Mouse (Mus musculus) neural tube, embryonic 14.5 days (tissue): ENCODE measurements around the gene Ank2. TPM values are rescaled to one million over a fixed set of nuclear protein-coding genes. Genes with fewer than 3 reads are reported as not detected.
"Not testable (repeated sequence)": the region's sequence is repeated elsewhere in the genome, so short reads cannot be mapped to it uniquely, and the experiment has no call there.

Source experiments
- ATAC-seq: fragments of 200-750 bp; cut with Nextera tagmentation; 2 replicates; pipeline ENCODE4 v1.8.0; 2017; ENCODE audit warnings: low read depth, mild to moderate bottlenecking, moderate TSS enrichment, moderate library complexity
- H3K27ac ChIP-seq: fragments of 300-500 bp; sonication (generic); 2 replicates; pipeline ENCODE4 v1.5.1; 2014; ENCODE audit warnings: low read depth, mild to moderate bottlenecking, control low read depth, low read length, moderate library complexity, mixed read lengths
- H3K27me3 ChIP-seq: fragments of 300-500 bp; sonication (generic); 2 replicates; pipeline ENCODE4 v1.6.1; 2014; ENCODE audit warnings: low read length; ENCODE audit not compliant: control insufficient read depth, insufficient read depth
- H3K36me3 ChIP-seq: fragments of 300-500 bp; sonication (generic); 2 replicates; pipeline ENCODE4 v1.6.1; 2014; ENCODE audit warnings: low read length, mixed read lengths; ENCODE audit not compliant: control insufficient read depth, insufficient read depth
- H3K4me1 ChIP-seq: fragments of 300-500 bp; sonication (generic); 2 replicates; pipeline ENCODE4 v1.6.1; 2014; ENCODE audit warnings: low read length; ENCODE audit not compliant: control insufficient read depth, insufficient read depth
- H3K4me2 ChIP-seq: fragments of 300-500 bp; sonication (generic); 2 replicates; pipeline ENCODE4 v1.6.1; 2014; ENCODE audit warnings: mild to moderate bottlenecking, low read depth, low read length, control low read depth
- H3K4me3 ChIP-seq: fragments of 300-500 bp; sonication (generic); 2 replicates; pipeline ENCODE4 v1.5.1; 2014; ENCODE audit warnings: low read depth, low read length, control low read depth, mixed read lengths
- H3K9ac ChIP-seq: fragments of 300-500 bp; sonication (generic); replicated peaks from 2 replicates; pipeline ENCODE4 v1.6.1; 2014; ENCODE audit warnings: low read depth, mild to moderate bottlenecking, control low read depth, low read length, mixed read lengths
- H3K9me3 ChIP-seq: fragments of 300-500 bp; sonication (generic); 2 replicates; pipeline ENCODE4 v1.6.1; 2016; ENCODE audit warnings: low read length; ENCODE audit not compliant: control insufficient read depth
- WGBS: fragments of 180-500 bp; shearing (Covaris S2); extraction: QIAGEN DNeasy Blood & Tissue Kit; methylation state at CpG from one replicate; pipeline ENCODE4 v1.1.7; 2014; 5-methylcytosine and 5-hydroxymethylcytosine counted together
- polyA plus RNA-seq: library from polyadenylated mRNA; unstranded; fragments of >200 nt; fragmentation: Nextera tagmentation; extraction: Ambion mirVana; gene quantifications from 2 replicates; pipeline ENCODE4 v1.2.1, GENCODE M21; 2014

The Ank2 gene
- polyA plus RNA-seq, 1 experiment from 2014 or later, result 231 TPM

GRCm38 (mm10) chr3:127408684-127409550, 90.2 kb downstream of the Ank2 start:
- whole genome bisulfite sequencing, result 14% methylated on average over 23 of the region's 23 CpGs
- Histone ChIP-seq H3K27ac (peak overlapping the region; percentile 94), H3K4me2 (peak overlapping the region; percentile 68)

GRCm38 (mm10) chr3:127407868-127408574, 91.1 kb downstream of the Ank2 start:
- Histone ChIP-seq H3K4me3 (peak overlapping the region; percentile 50), H3K36me3 (no peaks in the 10 kb centered on the region), H3K27ac (peak overlapping the region; percentile 94), H3K4me2 (peak overlapping the region; percentile 68), H3K27me3 (no peaks in the 10 kb centered on the region), H3K9me3 (no peaks in the 10 kb centered on the region), H3K9ac (peak overlapping the region; percentile 74), H3K4me1 (peaks cover 22% of the 10 kb centered on the region)
- ATAC-seq, result peak; percentile 54
- WGBS, result 5% methylated on average over 9 of the region's 9 CpGs

More at GRCm38 (mm10) chr3:127408684-127409550, 90.2 kb downstream of the Ank2 start:
- peak overlapping the region; percentile 50 for H3K4me3 ChIP-seq
- peaks cover 22% of the 10 kb centered on the region for H3K4me1 ChIP-seq
- H3K9ac ChIP-seq, result peak overlapping the region; percentile 74
- H3K27me3 ChIP-seq, result no peaks in the 10 kb centered on the region
- H3K9me3 ChIP-seq, result no peaks in the 10 kb centered on the region
- no peaks in the 10 kb centered on the region for H3K36me3 ChIP-seq
- ATAC-seq, result peak; percentile 99

GRCm38 (mm10) chr3:127406883-127407282, 92.3 kb downstream of the Ank2 start:
- no peak overlapping the region for H3K9ac ChIP-seq
- H3K4me2 ChIP-seq, result peak overlapping the region; percentile 68
- H3K36me3 ChIP-seq, result no peaks in the 10 kb centered on the region
- 87% methylated on average over 4 of the region's 4 CpGs for WGBS
- no peaks in the 10 kb centered on the region for H3K27me3 ChIP-seq
- no peaks in the 10 kb centered on the region for H3K9me3 ChIP-seq
- H3K4me3 ChIP-seq, result peak overlapping the region; percentile 50; the same call in 1 of the 2 replicates
- no peak for ATAC-seq
- peaks cover 22% of the 10 kb centered on the region for H3K4me1 ChIP-seq
- no peak overlapping the region for H3K27ac ChIP-seq

- no peaks in the 10 kb centered on the region for H3K36me3 ChIP-seq
- ATAC-seq, result no peak
- H3K9me3 ChIP-seq, result no peaks in the 10 kb centered on the region
- H3K9ac ChIP-seq, result no peak overlapping the region
- no peaks in the 10 kb centered on the region for H3K27me3 ChIP-seq
- H3K4me2 ChIP-seq, result no peak overlapping the region; the same call in 1 of the 2 replicates
- peak overlapping the region; percentile 3; the same call in 1 of the 2 replicates for H3K27ac ChIP-seq
- WGBS, result 34% methylated on average over 3 of the region's 3 CpGs
- peaks cover 22% of the 10 kb centered on the region for H3K4me1 ChIP-seq
- no peak overlapping the region for H3K4me3 ChIP-seq
Measured at GRCm38 (mm10) chr3:127404371-127404770, 94.8 kb downstream of the Ank2 start.

- no peak overlapping the region for H3K9ac ChIP-seq
- no peak overlapping the region for H3K4me2 ChIP-seq
- H3K4me3 ChIP-seq, result no peak overlapping the region
- no peak for ATAC-seq
- 59% methylated on average over 5 of the region's 5 CpGs for WGBS
- H3K27me3 ChIP-seq, result no peaks in the 10 kb centered on the region
- peaks cover 6% of the 10 kb centered on the region; the same call in 1 of the 2 replicates for H3K4me1 ChIP-seq
- H3K9me3 ChIP-seq, result no peaks in the 10 kb centered on the region
- H3K27ac ChIP-seq, result no peak overlapping the region
- no peaks in the 10 kb centered on the region for H3K36me3 ChIP-seq
Measured at GRCm38 (mm10) chr3:127400976-127401375, 98.2 kb downstream of the Ank2 start.

- H3K4me3 ChIP-seq, H3K27ac ChIP-seq, H3K4me1 ChIP-seq, H3K27me3 ChIP-seq, H3K9me3 ChIP-seq, H3K36me3 ChIP-seq, H3K9ac ChIP-seq, H3K4me2 ChIP-seq: not testable (repeated sequence)
- peak; percentile 53 for ATAC-seq
- WGBS, result 93% methylated on average over 3 of the region's 3 CpGs
Measured at GRCm38 (mm10) chr3:127400468-127400867, 98.7 kb downstream of the Ank2 start.

- Histone ChIP-seq H3K4me3 (no peak overlapping the region), H3K9ac (no peak overlapping the region)
Measured at GRCm38 (mm10) chr3:127397774-127398173, 101.4 kb downstream of the Ank2 start.

GRCm38 (mm10) chr3:127395202-127395601, 103.9 kb downstream of the Ank2 start:
- Histone ChIP-seq H3K9ac (no peak overlapping the region), H3K36me3 (no peaks in the 10 kb centered on the region), H3K4me2 (no peak overlapping the region), H3K4me3 (no peak overlapping the region), H3K27ac (no peak overlapping the region), H3K4me1 (no peaks in the 10 kb centered on the region), H3K9me3 (no peaks in the 10 kb centered on the region), H3K27me3 (no peaks in the 10 kb centered on the region)
- 88% methylated on average over 8 of the region's 8 CpGs for WGBS
- no peak for ATAC-seq

More at GRCm38 (mm10) chr3:127397774-127398173, 101.4 kb downstream of the Ank2 start:
- H3K27me3 ChIP-seq, result no peaks in the 10 kb centered on the region
- no peaks in the 10 kb centered on the region for H3K4me1 ChIP-seq
- no peak for ATAC-seq
- no peak overlapping the region for H3K4me2 ChIP-seq
- no peaks in the 10 kb centered on the region for H3K36me3 ChIP-seq
- no peaks in the 10 kb centered on the region for H3K9me3 ChIP-seq
- no peak overlapping the region for H3K27ac ChIP-seq
- 95% methylated on average over 9 of the region's 9 CpGs for WGBS
